Mouse (Mus musculus) midbrain, embryonic 14.5 days (tissue): ENCODE measurements at regions not wholly inside any gene's neighbourhood (a gene's known extent, or its start where the extent isn't known, plus 50 kb on each side); places are given as distances from the start of the nearest gene placed in this dataset.
"Not testable (repeated sequence)": the region's sequence is repeated elsewhere in the genome, so short reads cannot be mapped to it uniquely, and the experiment has no call there.

ENCODE experiments used
- ATAC-seq: fragments of 200-750 bp; cut with Nextera tagmentation; 2 replicates; pipeline ENCODE4 v1.8.0; 2017; ENCODE audit warnings: moderate number of reproducible peaks, moderate library complexity; ENCODE audit not compliant: low FRiP score, low TSS enrichment
- DNase-seq: peaks from one replicate; pipeline ENCODE4 v3.0.0-alpha.2; 2015
- H3K27ac ChIP-seq: fragments of 300-500 bp; sonication (generic); replicated peaks from 2 replicates; pipeline ENCODE4 v1.5.1; 2014; ENCODE audit warnings: mild to moderate bottlenecking, low read depth, low read length, moderate library complexity
- H3K27me3 ChIP-seq: fragments of 300-500 bp; sonication (generic); 2 replicates; pipeline ENCODE4 v1.6.1; 2014; ENCODE audit warnings: low read length, control low read depth, mixed read lengths; ENCODE audit not compliant: control insufficient read depth, insufficient read depth
- H3K36me3 ChIP-seq: fragments of 300-500 bp; sonication (generic); 2 replicates; pipeline ENCODE4 v1.6.1; 2014; ENCODE audit warnings: low read length, control low read depth; ENCODE audit not compliant: control insufficient read depth, insufficient read depth
- H3K4me1 ChIP-seq: fragments of 300-500 bp; sonication (generic); 2 replicates; pipeline ENCODE4 v1.6.1; 2014; ENCODE audit warnings: mild to moderate bottlenecking, antibody characterized with exemption, low read length, control low read depth; ENCODE audit not compliant: control insufficient read depth, insufficient read depth
- H3K4me2 ChIP-seq: fragments of 300-500 bp; sonication (generic); 2 replicates; pipeline ENCODE4 v1.6.1; 2014; ENCODE audit warnings: mild to moderate bottlenecking, low read length, moderate library complexity
- H3K4me3 ChIP-seq: fragments of 300-500 bp; sonication (generic); replicated peaks from 2 replicates; pipeline ENCODE4 v1.5.1; 2014; ENCODE audit warnings: low read depth, low read length
- H3K9ac ChIP-seq: fragments of 300-500 bp; sonication (generic); replicated peaks from 2 replicates; pipeline ENCODE4 v1.6.1; 2014; ENCODE audit warnings: mild to moderate bottlenecking, low read length, moderate library complexity
- H3K9me3 ChIP-seq: fragments of 300-500 bp; sonication (generic); 2 replicates; pipeline ENCODE4 v1.6.1; 2016; ENCODE audit warnings: low read length, control low read depth, mixed read lengths; ENCODE audit not compliant: control insufficient read depth
- WGBS: fragments of 180-500 bp; shearing (Covaris S2); extraction: QIAGEN DNeasy Blood & Tissue Kit; methylation state at CpG from one replicate; pipeline ENCODE4 v1.1.7; 2014; 5-methylcytosine and 5-hydroxymethylcytosine counted together

GRCm38 (mm10) chr14:90935626-90936025 lies 2464.4 kb upstream of the Pcdh20 start:
- ATAC-seq, H3K4me1 ChIP-seq, H3K9me3 ChIP-seq, H3K4me3 ChIP-seq, H3K4me2 ChIP-seq, H3K36me3 ChIP-seq, H3K27ac ChIP-seq, H3K9ac ChIP-seq, DNase-seq, H3K27me3 ChIP-seq: not testable (repeated sequence)
- WGBS: 95% methylated on average over 14 of the region's 14 CpGs

- no peak for ATAC-seq
- Histone ChIP-seq H3K9me3 (no peaks in the 10 kb centered on the region), H3K27ac (no peak overlapping the region), H3K9ac (no peak overlapping the region), H3K4me2 (no peak overlapping the region), H3K4me3 (no peak overlapping the region), H3K27me3 (no peaks in the 10 kb centered on the region), H3K4me1 (no peaks in the 10 kb centered on the region), H3K36me3 (no peaks in the 10 kb centered on the region)
- no peak for DNase-seq
These were observed 2434.1 kb upstream of the Pcdh20 start for GRCm38 (mm10) chr14:90905270-90905669.

- no peak overlapping the region for H3K27ac ChIP-seq
- H3K27me3 ChIP-seq: no peaks in the 10 kb centered on the region
- no peak overlapping the region for H3K9ac ChIP-seq
- DNase-seq (peak; percentile 9), ATAC-seq (no peak)
- WGBS: 73% methylated on average over 6 of the region's 6 CpGs
- H3K4me1 ChIP-seq: no peaks in the 10 kb centered on the region
- H3K36me3 ChIP-seq: no peaks in the 10 kb centered on the region
- no peak overlapping the region for H3K4me3 ChIP-seq
- no peaks in the 10 kb centered on the region for H3K9me3 ChIP-seq
- no peak overlapping the region for H3K4me2 ChIP-seq
These were observed 2418.5 kb upstream of the Pcdh20 start for GRCm38 (mm10) chr14:90889738-90890137.
